Mouse (Mus musculus) limb, embryonic 14.5 days (tissue): ENCODE results near the gene Slc25a34. TPM values are rescaled to one million over a fixed set of nuclear protein-coding genes. Genes with fewer than 3 reads are reported as not detected.

Experiments used
- ATAC-seq: fragments of 200-750 bp; cut with Nextera tagmentation; 2 replicates; pipeline ENCODE4 v1.8.0; 2017; ENCODE audit warnings: low read depth, moderate number of reproducible peaks, moderate TSS enrichment; ENCODE audit not compliant: low FRiP score
- DNase-seq: peaks from one replicate; pipeline ENCODE4 v3.0.0-alpha.2; 2015; ENCODE audit warnings: low spot score
- H3K27ac ChIP-seq: fragments of 300-500 bp; sonication (generic); replicated peaks from 2 replicates; pipeline ENCODE4 v1.5.1; 2014; ENCODE audit warnings: low read depth, mild to moderate bottlenecking, low read length, moderate library complexity, mixed read lengths
- H3K27me3 ChIP-seq: fragments of 300-500 bp; sonication (generic); 2 replicates; pipeline ENCODE4 v1.6.1; 2014; ENCODE audit warnings: low read length, mixed read lengths; ENCODE audit not compliant: control insufficient read depth, insufficient read depth
- H3K36me3 ChIP-seq: fragments of 300-500 bp; sonication (generic); 2 replicates; pipeline ENCODE4 v1.6.1; 2014; ENCODE audit warnings: mild to moderate bottlenecking, low read length, moderate library complexity, mixed read lengths; ENCODE audit not compliant: control insufficient read depth, insufficient read depth
- H3K4me1 ChIP-seq: fragments of 300-500 bp; sonication (generic); 2 replicates; pipeline ENCODE4 v1.6.1; 2014; ENCODE audit warnings: antibody characterized with exemption, low read length, mixed read lengths; ENCODE audit not compliant: control insufficient read depth, insufficient read depth
- H3K4me2 ChIP-seq: fragments of 300-500 bp; sonication (generic); replicated peaks from 2 replicates; pipeline ENCODE4 v1.6.1; 2014; ENCODE audit warnings: low read depth, mild to moderate bottlenecking, low read length, moderate library complexity; ENCODE audit not compliant: severe bottlenecking
- H3K4me3 ChIP-seq: fragments of 300-500 bp; sonication (generic); replicated peaks from 2 replicates; pipeline ENCODE4 v1.5.1; 2014; ENCODE audit warnings: low read length
- H3K9ac ChIP-seq: fragments of 300-500 bp; sonication (generic); 2 replicates; pipeline ENCODE4 v1.6.1; 2014; ENCODE audit warnings: mild to moderate bottlenecking, low read depth, low read length, moderate library complexity; ENCODE audit not compliant: severe bottlenecking
- H3K9me3 ChIP-seq: fragments of 300-500 bp; sonication (generic); 2 replicates; pipeline ENCODE4 v1.6.1; 2016; ENCODE audit warnings: low read length; ENCODE audit not compliant: control insufficient read depth
- POLR2A ChIP-seq: fragments of 200-500 bp; IDR thresholded peaks from 2 replicates; pipeline ENCODE4 v1.8.0; 2012; ENCODE audit warnings: inconsistent platforms, mild to moderate bottlenecking, moderate library complexity, borderline replicate concordance; ENCODE audit not compliant: insufficient read depth, insufficient read length; ENCODE audit errors: extremely low read depth
- WGBS: fragments of 180-500 bp; shearing (Covaris S2); extraction: QIAGEN DNeasy Blood & Tissue Kit; methylation state at CpG from one replicate; pipeline ENCODE4 v1.1.7; 2014; 5-methylcytosine and 5-hydroxymethylcytosine counted together
- polyA plus RNA-seq, 2 experiments: library from polyadenylated mRNA; depleted of rRNA in 1 of 2; stranded (reverse) in 1 of 2; unstranded in 1 of 2; fragments of >200 nt; fragmentation: Nextera tagmentation in 1 of 2; extraction: Ambion mirVana in 1 of 2; gene quantifications; 2 replicates each; pipeline versions ENCODE4 v1.2.1 to v1.2.3; 2012 to 2014

Slc25a34 gene
- polyA plus RNA-seq, 2 experiments = 0.16 TPM; not detected in 1

DNA sequence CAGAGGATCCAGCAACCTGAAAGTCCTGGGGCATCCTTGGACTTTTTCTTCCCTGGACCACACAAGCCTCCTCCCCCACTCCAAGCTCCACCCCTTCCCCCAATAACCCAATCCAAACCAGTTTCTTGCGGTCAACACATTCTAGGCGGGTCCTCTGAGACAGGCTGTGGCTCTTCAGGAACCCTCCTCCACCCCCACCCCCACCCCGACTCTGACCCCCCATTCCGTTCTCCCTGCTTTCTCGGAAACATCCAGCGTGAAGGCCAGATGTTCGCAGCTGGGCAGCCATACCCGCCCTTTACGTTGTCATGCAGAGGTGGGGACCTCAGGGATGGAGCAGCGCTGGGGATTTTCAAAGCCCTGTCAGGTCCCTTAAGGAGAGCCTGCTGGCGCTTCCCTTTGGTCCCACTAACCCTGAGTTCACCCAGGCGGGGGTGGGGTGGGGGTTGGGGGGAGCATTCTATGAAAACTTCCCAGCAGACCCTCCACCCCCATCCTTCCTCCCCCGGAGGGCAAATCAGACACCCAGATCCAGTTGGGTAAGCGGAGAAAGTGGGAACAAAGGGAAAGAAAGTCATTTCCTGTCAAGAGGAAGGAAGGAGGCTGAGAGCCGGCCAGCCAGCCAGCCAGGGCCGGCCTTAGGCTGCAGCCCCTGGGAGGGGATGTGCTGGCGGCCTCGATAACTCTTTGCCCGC is 25.3 kb downstream of the Slc25a34 start:
- peak overlapping the region; percentile 94 for H3K4me2 ChIP-seq
- H3K27ac ChIP-seq = peak overlapping the region; percentile 74
- H3K27me3 ChIP-seq = no peaks in the 10 kb centered on the region
- peaks cover 17% of the 10 kb centered on the region; the same call in 1 of the 2 replicates for H3K4me1 ChIP-seq
- ATAC-seq (peak; percentile 36; the same call in 1 of the 2 replicates), DNase-seq (peak; percentile 55)
- H3K9ac ChIP-seq = peak overlapping the region; percentile 73
- no peaks in the 10 kb centered on the region for H3K9me3 ChIP-seq
- no peak for TF ChIP-seq POLR2A
- peaks cover 20% of the 10 kb centered on the region for H3K36me3 ChIP-seq
- peak overlapping the region; percentile 69 for H3K4me3 ChIP-seq
- whole genome bisulfite sequencing = under 1% methylated on average over 19 of the region's 19 CpGs

DNA sequence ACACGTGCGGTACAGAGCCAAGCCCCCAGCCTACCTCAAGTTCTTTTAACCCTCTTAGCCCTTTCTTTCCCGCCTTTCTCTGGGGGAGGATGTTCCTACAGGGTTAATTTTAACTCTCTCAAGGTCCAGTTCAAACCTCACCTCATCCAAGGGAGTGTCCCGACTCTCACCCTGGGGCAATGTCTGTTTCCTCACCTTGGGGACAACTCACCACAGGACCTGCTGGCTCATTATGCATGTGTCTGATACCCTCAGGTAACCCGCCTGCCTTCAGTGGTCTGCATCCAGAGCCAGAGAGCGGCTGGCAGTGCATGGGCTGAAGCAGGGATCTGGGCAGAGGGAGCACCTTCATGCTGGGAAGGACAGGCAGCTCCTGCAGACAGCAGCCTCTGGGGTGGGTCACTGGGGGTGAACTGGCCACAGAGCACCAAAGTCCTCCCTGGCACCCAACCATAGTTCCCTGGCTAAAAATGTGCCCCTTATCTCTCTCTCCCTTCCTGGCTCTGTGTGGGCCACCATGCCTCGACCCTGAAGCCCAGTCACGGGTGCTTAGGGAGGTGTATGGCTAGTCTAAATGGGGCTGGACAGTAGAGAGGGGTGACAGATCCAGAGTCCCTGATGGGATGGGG is 26.8 kb downstream of the Slc25a34 start:
- Histone ChIP-seq H3K4me1 (peaks cover 17% of the 10 kb centered on the region; the same call in 1 of the 2 replicates), H3K9ac (no peak overlapping the region), H3K4me2 (no peak overlapping the region), H3K36me3 (peaks cover 35% of the 10 kb centered on the region), H3K27ac (no peak overlapping the region), H3K4me3 (no peak overlapping the region), H3K27me3 (no peaks in the 10 kb centered on the region), H3K9me3 (no peaks in the 10 kb centered on the region)
- TF ChIP-seq POLR2A = no peak
- DNase-seq (no peak), ATAC-seq (no peak)
- 90% methylated on average over 8 of the region's 8 CpGs for WGBS

DNA sequence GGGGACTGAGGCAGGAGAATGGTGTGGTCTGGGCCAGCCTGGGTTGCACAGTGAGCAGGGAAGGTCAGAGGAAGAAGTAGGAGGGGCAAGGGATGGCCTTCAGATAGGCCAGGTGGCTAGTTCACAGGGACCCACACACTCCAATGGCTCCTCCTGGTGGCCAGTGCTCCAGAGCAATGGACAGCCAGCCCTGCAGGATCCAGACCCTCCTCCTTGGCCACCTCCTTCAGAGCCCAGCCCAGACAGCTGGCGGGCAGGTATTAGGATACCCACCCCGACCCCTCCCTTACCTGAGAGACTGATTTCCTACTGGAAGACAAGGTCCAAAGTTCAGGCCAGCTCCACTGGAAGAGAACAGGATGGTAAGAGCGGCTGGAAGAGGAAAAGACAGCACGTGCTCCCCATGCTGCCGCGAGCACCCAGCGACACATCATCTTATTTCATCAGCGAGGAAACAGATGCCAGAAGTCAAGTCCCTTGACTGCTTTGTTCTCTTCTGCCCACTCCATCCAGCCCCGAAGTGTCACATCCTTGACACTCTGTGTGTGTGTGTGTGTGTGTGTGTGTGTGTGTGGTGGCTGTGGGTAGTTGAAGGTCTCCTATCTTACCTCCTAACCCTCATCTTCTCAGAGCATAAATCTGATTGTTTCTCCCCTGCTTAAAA is 27.9 kb downstream of the Slc25a34 start:
- ATAC-seq = no peak
- 90% methylated on average over 9 of the region's 9 CpGs for WGBS

DNA sequence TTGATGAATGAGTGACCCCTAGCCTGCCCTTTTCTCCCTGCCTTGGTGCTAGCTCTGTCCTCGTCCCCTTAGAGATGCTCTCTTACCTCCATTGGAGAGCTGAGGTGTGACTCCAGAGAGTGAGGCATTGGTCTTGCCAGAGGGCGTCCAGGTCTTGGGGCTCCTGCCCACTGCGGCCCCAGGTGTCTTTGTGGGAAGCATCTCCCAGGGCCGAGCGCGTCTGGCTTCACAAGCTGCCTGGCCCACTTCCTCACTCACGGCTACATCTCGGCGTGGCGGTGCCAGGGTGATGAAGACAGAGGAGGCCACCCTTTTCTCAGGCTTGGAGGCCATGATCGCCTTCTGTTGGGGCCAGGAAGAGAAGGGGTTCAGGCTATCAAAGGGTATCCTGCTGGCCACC is 28.5 kb downstream of the Slc25a34 start:
- peaks cover 49% of the 10 kb centered on the region for H3K36me3 ChIP-seq
- no peaks in the 10 kb centered on the region for H3K27me3 ChIP-seq
- whole genome bisulfite sequencing = 95% methylated on average over 11 of the region's 11 CpGs
- H3K4me1 ChIP-seq = peaks cover 15% of the 10 kb centered on the region; the same call in 1 of the 2 replicates
- H3K9ac ChIP-seq = no peak overlapping the region
- ATAC-seq (no peak), DNase-seq (no peak)
- H3K4me2 ChIP-seq = no peak overlapping the region
- H3K9me3 ChIP-seq = no peaks in the 10 kb centered on the region
- H3K27ac ChIP-seq = no peak overlapping the region
- H3K4me3 ChIP-seq = no peak overlapping the region
- no peak for TF ChIP-seq POLR2A

More for the DNA sequence above, 27.9 kb downstream of the Slc25a34 start:
- Histone ChIP-seq H3K36me3 (peaks cover 46% of the 10 kb centered on the region), H3K27me3 (no peaks in the 10 kb centered on the region), H3K9ac (no peak overlapping the region), H3K9me3 (no peaks in the 10 kb centered on the region), H3K4me3 (no peak overlapping the region), H3K4me1 (peaks cover 17% of the 10 kb centered on the region; the same call in 1 of the 2 replicates), H3K27ac (no peak overlapping the region), H3K4me2 (no peak overlapping the region)
- no peak for TF ChIP-seq POLR2A
- DNase-seq = no peak

DNA sequence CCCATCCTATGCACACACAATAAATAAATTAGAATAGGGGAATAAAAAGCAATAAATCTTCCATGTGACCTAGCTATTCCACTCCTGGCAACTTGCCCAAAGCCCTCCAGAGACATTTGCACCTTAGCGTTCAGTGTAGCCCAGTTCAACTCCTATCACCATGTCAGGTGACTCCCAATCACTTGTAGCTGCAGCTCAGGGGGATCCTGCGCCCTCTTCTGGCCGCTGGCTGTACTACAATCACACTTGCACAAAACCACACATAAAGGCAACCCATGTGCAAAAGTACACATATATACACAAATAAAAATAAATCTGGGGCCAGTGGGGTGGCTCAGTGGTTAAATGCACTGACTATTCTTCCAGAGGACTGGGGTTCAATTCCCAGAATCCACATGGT is 32.1 kb downstream of the Slc25a34 start:
- DNase-seq (no peak), ATAC-seq (no peak)
- 21% methylated on average over 3 of the region's 3 CpGs for WGBS
- H3K9ac ChIP-seq = no peak overlapping the region
- H3K27me3 ChIP-seq = no peaks in the 10 kb centered on the region
- no peak overlapping the region for H3K4me2 ChIP-seq
- H3K27ac ChIP-seq = no peak overlapping the region
- no peaks in the 10 kb centered on the region for H3K4me1 ChIP-seq
- peaks cover 79% of the 10 kb centered on the region for H3K36me3 ChIP-seq
- H3K9me3 ChIP-seq = no peaks in the 10 kb centered on the region
- no peak for TF ChIP-seq POLR2A
- H3K4me3 ChIP-seq = no peak overlapping the region
